Mouse (Mus musculus): ENCODE results near the gene Gfi1. TPM values are rescaled to one million over a fixed set of nuclear protein-coding genes. Genes with fewer than 3 reads are reported as not detected.

Gfi1 gene
- total and polyA plus RNA-seq, 3 experiments: 0.99 to 1.5 (median 1.4) TPM

- H3K27ac ChIP-seq (ENCODE audit: insufficient read depth, low read depth): no peak overlapping the region
- no peaks in the 10 kb centered on the region for H3K27me3 ChIP-seq (replicated peaks)
- H3K36me3 ChIP-seq (replicated peaks in 1 of 2; ENCODE audit: control insufficient read depth in 1 of 2, insufficient read depth in 1 of 2, low read length in 1 of 2): peaks cover 7 to 33% of the 10 kb centered on the region in 2 experiments
- H3K4me3 ChIP-seq (replicated peaks in 1 of 3; ENCODE audit: low read depth in 2 of 3, low read length in 2 of 3, poor library complexity in 1 of 3): no peak overlapping the region
- TF ChIP-seq E2F4 (IDR thresholded peaks at IDR 0.05; ENCODE audit: insufficient replicate concordance, low read depth, low read length) (no peak), ZMIZ1 (IDR thresholded peaks at IDR 0.05; ENCODE audit: low read depth, low read length) (no peak), CHD2 (IDR thresholded peaks at IDR 0.05; ENCODE audit: low read length) (no peak), SIN3A (IDR thresholded peaks at IDR 0.05; ENCODE audit: low read length) (no peak), MEF2A (IDR thresholded peaks at IDR 0.05; ENCODE audit: borderline replicate concordance, low read depth, low read length) (no peak), JUND (conservative IDR thresholded peaks at IDR 0.05; ENCODE audit: low read depth, low read length) (no peak)
- dilution Hi-C loops (cut with MboI; ENCODE audit: extremely low pct_ligation_motif_present, extremely low pct_unique_long_range_greater_than_20kb, low sequenced_read_pairs) (no loop called here), in situ Hi-C loops (cut with MboI; ENCODE audit: low pct_ligation_motif_present, low pct_unique_long_range_greater_than_20kb, low sequenced_read_pairs) (no loop called here)
- H3K4me1 ChIP-seq (ENCODE audit: control insufficient read depth in 1 of 2, insufficient read depth in 2 of 2): peaks cover 7 to 34% of the 10 kb centered on the region in 2 experiments
- no peak overlapping the region for H3K4me2 ChIP-seq (ENCODE audit: insufficient read depth, low read depth, poor library complexity, severe bottlenecking)
- no peak for DNase-seq (ENCODE audit: extremely low read depth)
- H3K9ac ChIP-seq (ENCODE audit: insufficient read depth, low read depth): no peak overlapping the region
- no peaks in the 10 kb centered on the region for H3K79me2 ChIP-seq (replicated peaks; ENCODE audit: control insufficient read depth, extremely low read depth, insufficient read depth, poor library complexity, severe bottlenecking)
- peaks cover 42% of the 10 kb centered on the region for H3K9me3 ChIP-seq (replicated peaks; ENCODE audit: low read length)
These were observed 4.7 kb downstream of the Gfi1 start for GRCm38 (mm10) chr5:107720991-107721637.

- in situ Hi-C loops (cut with MboI; ENCODE audit: low pct_ligation_motif_present, low pct_unique_long_range_greater_than_20kb, low sequenced_read_pairs): no loop called here
- no peak overlapping the region for H3K4me2 ChIP-seq (ENCODE audit: insufficient read depth, low read depth, poor library complexity, severe bottlenecking)
- no peak overlapping the region for H3K27ac ChIP-seq (ENCODE audit: insufficient read depth, low read depth)
- H3K9me3 ChIP-seq (replicated peaks; ENCODE audit: low read length): peaks cover 42% of the 10 kb centered on the region
- H3K27me3 ChIP-seq (replicated peaks): no peaks in the 10 kb centered on the region
- dilution Hi-C loops (cut with MboI; ENCODE audit: extremely low pct_ligation_motif_present, extremely low pct_unique_long_range_greater_than_20kb, low sequenced_read_pairs): no loop called here
- peaks cover 7 to 33% of the 10 kb centered on the region in 2 experiments for H3K36me3 ChIP-seq (replicated peaks in 1 of 2; ENCODE audit: control insufficient read depth in 1 of 2, insufficient read depth in 1 of 2, low read length in 1 of 2)
- H3K4me1 ChIP-seq (ENCODE audit: control insufficient read depth in 1 of 2, insufficient read depth in 2 of 2): peaks cover 7 to 33% of the 10 kb centered on the region in 2 experiments
- DNase-seq (ENCODE audit: extremely low read depth): no peak
- H3K9ac ChIP-seq (ENCODE audit: insufficient read depth, low read depth): no peak overlapping the region
- H3K4me3 ChIP-seq (replicated peaks in 1 of 3; ENCODE audit: low read depth in 2 of 3, low read length in 2 of 3, poor library complexity in 1 of 3): no peak overlapping the region
- TF ChIP-seq TBP (conservative IDR thresholded peaks at IDR 0.05; ENCODE audit: low read depth, low read length) (no peak), NRF1 (IDR thresholded peaks at IDR 0.05; ENCODE audit: low read depth, low read length) (no peak), MAFK (IDR thresholded peaks at IDR 0.05; ENCODE audit: insufficient replicate concordance, low read length) (no peak), EP300 (IDR thresholded peaks at IDR 0.05; ENCODE audit: low read length) (no peak), PAX5 (IDR thresholded peaks at IDR 0.05; ENCODE audit: low read length) (no peak), CTCF (conservative IDR thresholded peaks at IDR 0.05 in 1 of 2, IDR thresholded peaks at IDR 0.05 in 1 of 2; ENCODE audit: low read depth in 2 of 2, low read length in 2 of 2) (no peak), USF2 (conservative IDR thresholded peaks at IDR 0.05; ENCODE audit: low read depth, low read length) (no peak), SIN3A (IDR thresholded peaks at IDR 0.05; ENCODE audit: low read length) (no peak), IRF4 (IDR thresholded peaks at IDR 0.05; ENCODE audit: low read depth, low read length) (no peak), MEF2A (IDR thresholded peaks at IDR 0.05; ENCODE audit: borderline replicate concordance, low read depth, low read length) (no peak)
- no peaks in the 10 kb centered on the region for H3K79me2 ChIP-seq (replicated peaks; ENCODE audit: control insufficient read depth, extremely low read depth, insufficient read depth, poor library complexity, severe bottlenecking)
These were observed 5.3 kb downstream of the Gfi1 start for GRCm38 (mm10) chr5:107720511-107720910.

All from CH12.LX (cell line).